Mouse (Mus musculus): Measurements from ENCODE around the gene Proz. TPM values are rescaled to one million over a fixed set of nuclear protein-coding genes. Genes with fewer than 3 reads are reported as not detected.

Gene Proz
- 0.34 and 0.70 TPM in 2 replicates for polyA plus RNA-seq (2011; ENCODE audit: insufficient read depth, insufficient read length, low replicate concordance, missing spikeins)

- no peak within 1 kb of the TSS for H3K4me3 ChIP-seq (replicated peaks; ENCODE audit: control insufficient read depth, low read depth, low read length)
These were observed at the start of gene Proz for GRCm38 (mm10) chr8:13060441-13061150. Gene Proz, plus strand, starts transcription at chr8:13060914.

DNA sequence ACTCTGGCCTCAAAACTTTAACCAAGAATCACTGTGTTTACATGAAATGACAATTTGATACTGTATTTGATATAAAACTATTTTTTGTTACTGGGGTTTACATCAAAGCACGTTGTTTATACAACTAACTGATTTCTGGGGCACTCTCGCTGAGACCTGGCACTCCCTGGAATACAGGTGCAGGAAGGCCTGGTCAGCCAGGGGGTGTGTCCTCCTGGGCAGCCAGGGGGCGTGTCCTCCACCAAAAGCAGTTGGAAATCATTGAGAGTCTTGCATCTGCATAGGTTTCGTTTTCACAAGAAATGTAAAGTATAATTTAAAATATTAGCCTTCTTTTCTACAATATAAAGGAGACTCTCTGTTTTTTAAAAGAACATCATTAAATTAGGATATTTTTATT, 41.2 kb upstream of the Proz start:
- 55% methylated on average over 4 of the region's 4 CpGs for WGBS
- Histone ChIP-seq H3K27ac (ENCODE audit: control insufficient read depth, insufficient read depth, low read depth, low read length, poor library complexity) (no peak overlapping the region), H3K4me1 (ENCODE audit: control insufficient read depth, insufficient read depth, low read length) (peaks cover 1% of the 10 kb centered on the region; the same call in 1 of the 2 replicates), H3K4me3 (replicated peaks; ENCODE audit: control insufficient read depth, low read depth, low read length) (no peak overlapping the region)
- TF ChIP-seq POLR2A (IDR thresholded peaks at IDR 0.05; ENCODE audit: borderline replicate concordance, control insufficient read depth, low read depth, low read length): no peak
- no peak for TF ChIP-seq CTCF (IDR thresholded peaks at IDR 0.05; ENCODE audit: control insufficient read depth, insufficient read depth, low read length)

More at GRCm38 (mm10) chr8:13060441-13061150, at the start of gene Proz:
- TF ChIP-seq POLR2A (IDR thresholded peaks at IDR 0.05; ENCODE audit: borderline replicate concordance, control insufficient read depth, low read depth, low read length): no peak
- TF ChIP-seq CTCF (IDR thresholded peaks at IDR 0.05; ENCODE audit: control insufficient read depth, insufficient read depth, low read length): no peak
- H3K27ac ChIP-seq (ENCODE audit: control insufficient read depth, insufficient read depth, low read depth, low read length, poor library complexity): no peak within 1 kb of the TSS
- WGBS: 78% methylated on average over 17 of the region's 17 CpGs
- H3K4me1 ChIP-seq (ENCODE audit: control insufficient read depth, insufficient read depth, low read length): no peaks in the 10 kb centered on the region; the same call in 1 of the 2 replicates

DNA sequence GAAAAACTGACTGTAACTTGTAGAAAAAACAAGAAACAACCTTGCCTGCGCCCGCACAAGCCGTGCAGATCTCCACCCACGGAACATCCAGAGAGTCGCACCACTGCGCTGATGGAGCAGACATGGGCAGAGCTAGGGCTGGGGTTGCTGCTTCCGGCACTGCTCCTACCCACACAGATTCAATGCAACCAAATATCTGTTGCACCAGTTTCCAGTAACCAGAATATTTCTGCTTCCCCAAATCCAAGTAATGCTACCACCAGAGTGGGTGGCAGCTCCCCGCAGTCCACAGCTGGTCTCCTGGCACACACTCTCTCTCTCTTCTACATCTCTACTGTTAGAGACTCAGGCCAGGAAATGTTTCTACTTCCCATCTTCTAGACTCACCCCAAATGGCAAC, 38.9 kb upstream of the Proz start:
- Histone ChIP-seq H3K4me3 (replicated peaks; ENCODE audit: control insufficient read depth, low read depth, low read length) (no peak overlapping the region), H3K4me1 (ENCODE audit: control insufficient read depth, insufficient read depth, low read length) (peaks cover 3% of the 10 kb centered on the region; the same call in 1 of the 2 replicates), H3K27ac (ENCODE audit: control insufficient read depth, insufficient read depth, low read depth, low read length, poor library complexity) (no peak overlapping the region)
- TF ChIP-seq POLR2A (IDR thresholded peaks at IDR 0.05; ENCODE audit: borderline replicate concordance, control insufficient read depth, low read depth, low read length): 0 out of 2 replicates have a peak, but pooled peaks have one; percentile 29
- TF ChIP-seq CTCF (IDR thresholded peaks at IDR 0.05; ENCODE audit: control insufficient read depth, insufficient read depth, low read length): no peak
- 42% methylated on average over 8 of the region's 8 CpGs for WGBS

DNA sequence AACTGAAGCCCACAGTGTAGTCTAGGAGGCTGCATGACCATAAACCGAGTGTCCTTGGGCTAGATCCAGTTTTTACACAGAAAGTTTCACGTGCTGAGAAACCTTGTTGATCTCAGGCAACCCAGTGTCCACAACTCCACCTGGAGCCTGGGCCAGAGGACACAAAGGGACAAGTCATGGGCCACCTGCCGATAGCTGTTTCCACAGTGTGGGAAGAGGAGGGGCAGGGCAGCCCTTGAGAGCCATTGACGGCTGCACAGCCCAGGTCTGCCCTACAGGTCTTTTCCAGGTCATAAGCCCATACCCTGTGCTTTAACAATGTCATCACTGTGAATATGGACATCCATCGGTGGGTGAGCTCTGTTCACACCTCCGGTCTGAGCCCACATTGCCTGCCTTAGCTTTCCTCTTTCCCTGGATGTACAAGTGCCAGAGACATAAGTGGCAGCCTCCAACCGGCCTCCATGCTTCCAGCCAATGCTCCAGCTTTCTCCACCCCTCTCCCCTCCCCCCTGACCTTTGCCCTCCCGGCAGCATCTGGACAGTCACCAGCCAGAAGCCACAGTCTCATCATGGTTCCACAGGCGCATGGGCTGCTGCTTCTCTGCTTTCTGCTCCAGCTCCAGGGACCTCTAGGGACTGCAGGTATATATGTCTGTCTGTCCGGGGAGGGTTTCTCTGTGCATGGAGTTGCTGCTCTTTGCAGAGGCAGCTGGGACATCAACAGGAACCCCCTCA, 35.1 kb upstream of the Proz start, which contains the start of gene F7:
TSS of gene F7 (plus strand) at position 548 of the 738 bp plus-strand sequence.
- Histone ChIP-seq H3K4me3 (replicated peaks; ENCODE audit: control insufficient read depth, low read depth, low read length) (no peak within 1 kb of the TSS), H3K4me1 (ENCODE audit: control insufficient read depth, insufficient read depth, low read length) (peaks cover 11% of the 10 kb centered on the region; the same call in 1 of the 2 replicates), H3K27ac (ENCODE audit: control insufficient read depth, insufficient read depth, low read depth, low read length, poor library complexity) (no peak within 1 kb of the TSS)
- 72% methylated on average over 10 of the region's 10 CpGs for WGBS
- TF ChIP-seq CTCF (IDR thresholded peaks at IDR 0.05; ENCODE audit: control insufficient read depth, insufficient read depth, low read length) (no peak), POLR2A (IDR thresholded peaks at IDR 0.05; ENCODE audit: borderline replicate concordance, control insufficient read depth, low read depth, low read length) (no peak)

DNA sequence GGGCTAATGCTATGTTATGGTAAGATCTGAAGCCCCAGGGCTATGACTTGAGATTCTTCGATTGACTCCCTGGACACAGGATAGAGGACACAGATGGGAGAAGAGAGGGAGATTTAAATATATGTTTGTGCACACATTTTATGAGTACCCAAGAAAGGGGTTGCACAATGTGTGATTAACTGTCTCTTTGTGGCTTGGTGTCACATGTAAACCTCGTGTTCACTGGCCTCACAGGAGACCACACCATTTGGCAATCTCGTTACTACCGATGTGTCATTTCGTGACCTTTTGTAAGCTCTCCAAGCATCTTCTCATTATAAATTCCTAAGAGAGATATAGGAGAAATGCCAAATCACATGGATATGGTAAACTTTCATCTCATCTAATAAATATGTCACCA, 33.1 kb upstream of the Proz start:
- Histone ChIP-seq H3K4me3 (replicated peaks; ENCODE audit: control insufficient read depth, low read depth, low read length) (no peak overlapping the region), H3K4me1 (ENCODE audit: control insufficient read depth, insufficient read depth, low read length) (peaks cover 10% of the 10 kb centered on the region; the same call in 1 of the 2 replicates), H3K27ac (ENCODE audit: control insufficient read depth, insufficient read depth, low read depth, low read length, poor library complexity) (no peak overlapping the region; the same call in 1 of the 2 replicates)
- TF ChIP-seq POLR2A (IDR thresholded peaks at IDR 0.05; ENCODE audit: borderline replicate concordance, control insufficient read depth, low read depth, low read length) (no peak), CTCF (IDR thresholded peaks at IDR 0.05; ENCODE audit: control insufficient read depth, insufficient read depth, low read length) (no peak)
- WGBS: 32% methylated on average over 5 of the region's 5 CpGs

- Histone ChIP-seq H3K27ac (ENCODE audit: control insufficient read depth, insufficient read depth, low read depth, low read length, poor library complexity) (peak overlapping the region; percentile 49), H3K4me1 (ENCODE audit: control insufficient read depth, insufficient read depth, low read length) (peaks cover 10% of the 10 kb centered on the region; the same call in 1 of the 2 replicates), H3K4me3 (replicated peaks; ENCODE audit: control insufficient read depth, low read depth, low read length) (no peak overlapping the region)
- WGBS: 18% methylated on average over 5 of the region's 5 CpGs
- no peak for TF ChIP-seq POLR2A (IDR thresholded peaks at IDR 0.05; ENCODE audit: borderline replicate concordance, control insufficient read depth, low read depth, low read length)
- no peak for TF ChIP-seq CTCF (IDR thresholded peaks at IDR 0.05; ENCODE audit: control insufficient read depth, insufficient read depth, low read length)
These were observed 32.2 kb upstream of the Proz start for GRCm38 (mm10) chr8:13028482-13028881.

DNA sequence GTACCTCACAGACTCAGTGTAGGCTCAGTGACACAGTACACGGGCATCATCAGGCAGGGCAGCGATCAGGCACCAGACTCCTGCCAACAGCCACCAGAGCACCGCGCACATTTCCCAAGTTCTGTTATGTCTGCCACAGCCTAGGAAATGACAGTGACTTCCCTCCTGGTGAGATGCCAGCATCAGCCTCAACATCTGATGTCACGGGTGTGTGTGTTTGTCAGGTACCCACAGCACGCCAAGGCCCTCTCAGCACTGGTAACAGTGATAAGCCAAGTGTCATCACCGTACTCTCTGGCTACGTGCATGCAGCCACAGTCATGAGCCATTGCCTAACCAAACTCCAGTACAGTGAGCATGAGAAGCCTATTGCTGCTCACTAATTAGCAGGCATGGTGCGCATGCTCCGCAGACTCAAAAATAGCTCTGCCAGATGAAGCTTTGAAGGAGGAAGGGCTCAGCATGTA, 24.3 kb upstream of the Proz start:
- H3K4me3 ChIP-seq (replicated peaks; ENCODE audit: control insufficient read depth, low read depth, low read length): no peak overlapping the region
- peaks cover 9% of the 10 kb centered on the region; the same call in 1 of the 2 replicates for H3K4me1 ChIP-seq (ENCODE audit: control insufficient read depth, insufficient read depth, low read length)
- no peak for TF ChIP-seq POLR2A (IDR thresholded peaks at IDR 0.05; ENCODE audit: borderline replicate concordance, control insufficient read depth, low read depth, low read length)
- no peak for TF ChIP-seq CTCF (IDR thresholded peaks at IDR 0.05; ENCODE audit: control insufficient read depth, insufficient read depth, low read length)
- 29% methylated on average over 10 of the region's 10 CpGs for WGBS
- peak overlapping the region; percentile 49 for H3K27ac ChIP-seq (ENCODE audit: control insufficient read depth, insufficient read depth, low read depth, low read length, poor library complexity)

GRCm38 (mm10) chr8:13037015-13037414, 23.7 kb upstream of the Proz start, which contains the start of gene F10:
Gene F10, plus strand, starts transcription at chr8:13037308.
- peak within 1 kb of the TSS; percentile 49 for H3K27ac ChIP-seq (ENCODE audit: control insufficient read depth, insufficient read depth, low read depth, low read length, poor library complexity)
- no peak within 1 kb of the TSS for H3K4me3 ChIP-seq (replicated peaks; ENCODE audit: control insufficient read depth, low read depth, low read length)
- H3K4me1 ChIP-seq (ENCODE audit: control insufficient read depth, insufficient read depth, low read length): peaks cover 9% of the 10 kb centered on the region; the same call in 1 of the 2 replicates
- TF ChIP-seq POLR2A (IDR thresholded peaks at IDR 0.05; ENCODE audit: borderline replicate concordance, control insufficient read depth, low read depth, low read length) (0 out of 2 replicates have a peak, but pooled peaks have one; percentile 19), CTCF (IDR thresholded peaks at IDR 0.05; ENCODE audit: control insufficient read depth, insufficient read depth, low read length) (no peak)
- WGBS: 37% methylated on average over 7 of the region's 7 CpGs

Data from bone marrow, adult 2 months (tissue).